Mouse (Mus musculus) cerebellum, postnatal 10 days (tissue): ENCODE measurements around the gene Nol6.

Source experiments
- DNase-seq, 2 experiments: peaks; one replicate each; pipeline ENCODE4 v3.0.0; 2021; ENCODE audit warnings: mixed read lengths in 2 of 2

Nol6 gene

GRCm38 (mm10) chr4:41078726-41079125 lies 45.5 kb downstream of the Nol6 start:
- DNase-seq = no peak

GRCm38 (mm10) chr4:41074461-41074860 lies 49.8 kb downstream of the Nol6 start:
- DNase-seq = no peak

GRCm38 (mm10) chr4:41073008-41073817 lies 51.0 kb downstream of the Nol6 start:
- no peak for DNase-seq

GRCm38 (mm10) chr4:41071500-41072429 lies 52.5 kb downstream of the Nol6 start:
- DNase-seq = peak; percentile 71

- no peak for DNase-seq
Measured at GRCm38 (mm10) chr4:41065196-41065595, 59.1 kb downstream of the Nol6 start.
